Mouse (Mus musculus): Measurements from ENCODE around the gene Plekhb2.
A peak's percentile ranks its signal among the peaks of the same experiment; 100 is the strongest.

The Plekhb2 gene

DNA sequence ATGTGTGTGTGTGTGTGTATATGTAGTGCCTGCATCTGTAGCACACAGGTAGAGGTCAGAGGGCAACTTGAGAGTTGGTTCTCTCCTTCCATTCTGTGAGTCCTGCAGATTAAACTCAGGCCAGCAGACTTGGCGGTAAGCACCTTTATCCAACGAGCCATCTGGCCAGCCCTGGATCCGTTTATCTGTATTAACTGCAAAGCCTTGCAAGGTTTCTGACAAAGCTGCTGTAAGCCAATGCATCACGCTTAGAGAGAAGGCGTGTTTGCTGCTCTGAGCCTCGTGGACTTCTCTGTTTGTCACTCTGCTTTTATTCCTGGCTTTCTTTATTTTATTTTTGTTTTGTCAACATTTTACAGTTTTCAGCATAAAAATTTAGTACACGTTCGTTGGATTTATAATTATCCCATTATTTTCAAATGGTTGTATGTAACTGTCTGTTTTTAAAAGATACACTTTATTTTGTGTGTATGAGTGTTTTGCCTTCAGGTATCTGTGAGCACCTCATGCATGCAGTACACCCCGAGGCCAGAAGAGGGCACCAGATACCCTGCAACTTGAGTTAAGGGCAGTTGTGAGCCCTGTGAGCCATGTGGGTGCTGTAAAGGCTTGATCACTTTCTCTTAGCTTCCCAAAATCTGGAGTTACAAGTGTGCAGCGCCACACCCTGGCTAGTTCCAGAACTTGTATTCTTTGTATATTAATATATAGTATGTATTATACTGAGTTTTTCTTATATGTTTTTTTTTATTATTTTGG, 17.2 kb downstream of the Plekhb2 start:
- peak; percentile 86 for DNase-seq (ENCODE audit: low spot score)

DNA sequence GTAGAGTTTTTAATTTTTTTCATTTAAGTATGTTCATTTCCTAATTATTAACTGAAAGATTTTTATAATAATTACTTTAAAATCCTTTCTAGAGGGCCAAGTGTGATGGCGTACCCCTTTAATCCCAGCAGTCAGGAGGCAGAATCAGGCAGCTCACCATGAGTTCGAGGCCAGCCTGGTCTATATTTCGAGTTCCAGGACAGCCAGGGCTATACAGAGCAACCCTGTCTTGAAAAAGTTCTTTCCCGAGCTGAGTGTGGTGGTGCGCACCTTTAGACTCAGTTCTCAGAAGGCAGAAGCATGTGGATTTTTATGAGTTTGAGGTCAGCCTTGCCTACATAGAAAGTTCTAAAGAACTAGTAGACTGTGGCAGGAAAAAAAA, 17.8 kb downstream of the Plekhb2 start:
- DNase-seq (ENCODE audit: low spot score), result no peak

DNA sequence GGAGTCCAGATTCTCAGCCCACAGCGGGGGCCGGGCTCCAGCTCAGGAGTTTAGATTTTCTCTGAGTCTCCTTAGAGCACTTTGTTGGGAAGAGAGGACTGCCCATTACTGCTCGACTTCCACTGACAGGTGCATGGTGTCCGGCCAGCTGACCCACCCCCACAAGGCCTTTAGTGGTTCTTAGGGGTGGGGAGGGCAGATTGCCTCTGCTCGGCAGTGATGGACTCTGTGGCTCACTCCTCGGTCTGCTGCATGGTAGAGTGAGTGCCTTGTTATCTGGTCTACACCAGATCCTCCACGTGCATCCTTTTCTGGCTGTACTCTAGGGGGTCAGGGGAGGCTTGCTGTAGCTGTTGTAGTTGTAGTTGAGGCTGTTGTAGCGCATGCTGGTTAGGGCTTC, 18.6 kb downstream of the Plekhb2 start:
- DNase-seq (ENCODE audit: low spot score), result no peak

DNA sequence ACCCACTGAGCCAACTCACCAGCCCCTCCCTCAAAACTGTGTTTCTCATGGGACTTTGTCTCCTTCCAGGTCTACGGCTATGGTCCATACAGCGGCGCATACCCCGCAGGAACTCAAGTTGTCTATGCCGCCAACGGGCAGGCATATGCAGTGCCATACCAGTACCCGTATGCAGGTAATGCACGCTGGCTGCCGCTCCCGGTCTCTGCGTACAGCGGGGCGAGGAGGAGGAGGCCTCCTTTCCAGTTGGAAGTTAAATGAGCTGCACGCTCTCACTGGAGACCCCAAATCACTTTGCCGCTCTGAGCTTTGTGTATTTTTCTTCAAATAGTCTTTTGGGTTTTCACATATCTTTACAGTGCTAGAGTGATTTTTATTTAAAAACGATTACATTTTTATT, 19.5 kb downstream of the Plekhb2 start:
- DNase-seq (ENCODE audit: low spot score), result no peak

DNA sequence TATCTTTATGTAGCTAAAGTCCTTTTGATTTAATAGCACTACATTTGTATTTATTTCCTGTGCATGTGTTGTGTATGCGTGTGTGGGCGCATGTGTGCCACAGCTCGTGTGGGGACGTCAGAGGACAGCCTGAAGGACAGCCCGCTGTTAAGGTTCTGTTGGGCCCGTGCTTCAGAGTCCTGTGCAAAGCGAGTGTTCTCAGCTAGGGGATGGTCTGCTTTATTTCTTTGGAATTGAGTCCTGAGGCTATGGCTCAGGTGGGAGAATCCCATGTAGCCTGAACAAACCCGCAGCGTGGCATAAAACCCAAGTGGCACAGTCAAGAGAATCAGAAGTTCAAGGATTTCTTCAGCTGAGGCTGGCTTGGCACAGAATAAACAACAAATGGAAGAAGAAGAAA, 21.4 kb downstream of the Plekhb2 start:
- DNase-seq (ENCODE audit: low spot score), result no peak

DNA sequence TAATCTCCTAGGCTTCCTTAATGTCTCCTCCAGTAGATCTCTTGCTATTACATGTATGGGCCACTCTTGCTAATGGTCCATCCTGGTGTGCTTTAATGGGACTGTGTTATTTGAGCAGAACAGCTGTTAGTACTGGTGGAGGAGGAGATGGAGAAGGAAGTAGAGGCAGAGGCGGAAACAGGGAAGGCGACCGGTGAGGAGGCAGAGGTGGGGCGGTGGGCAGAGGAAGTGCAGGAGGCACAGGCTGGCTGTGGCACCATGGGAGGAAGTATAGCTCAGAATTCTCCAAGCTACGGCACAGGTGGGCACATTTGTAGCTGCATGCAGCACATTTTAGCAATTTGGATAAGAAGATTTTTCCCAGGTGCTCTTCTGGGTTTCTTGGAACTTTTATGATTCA, 23.8 kb downstream of the Plekhb2 start:
- DNase-seq (ENCODE audit: low spot score), result no peak

DNA sequence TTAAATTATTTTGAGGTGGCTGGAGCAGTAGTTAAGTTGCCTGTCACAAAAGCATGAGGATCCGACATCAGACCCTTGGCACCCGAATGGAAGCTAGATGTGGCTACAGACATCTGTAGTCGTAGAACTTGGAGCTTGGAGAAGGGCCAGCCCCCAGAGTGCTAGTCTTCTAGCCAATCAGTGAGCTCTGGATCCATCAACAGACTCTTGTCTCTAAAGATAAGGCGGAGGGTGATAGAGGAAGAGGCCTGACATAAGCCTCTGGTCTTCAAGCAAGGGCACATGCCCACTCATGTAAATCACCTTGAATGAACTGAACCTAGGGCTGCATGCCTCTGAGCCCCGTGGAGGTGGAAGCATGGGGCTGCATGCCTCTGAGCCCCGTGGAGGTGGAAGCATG, 29.8 kb downstream of the Plekhb2 start:
- DNase-seq (ENCODE audit: low spot score), result no peak

DNA sequence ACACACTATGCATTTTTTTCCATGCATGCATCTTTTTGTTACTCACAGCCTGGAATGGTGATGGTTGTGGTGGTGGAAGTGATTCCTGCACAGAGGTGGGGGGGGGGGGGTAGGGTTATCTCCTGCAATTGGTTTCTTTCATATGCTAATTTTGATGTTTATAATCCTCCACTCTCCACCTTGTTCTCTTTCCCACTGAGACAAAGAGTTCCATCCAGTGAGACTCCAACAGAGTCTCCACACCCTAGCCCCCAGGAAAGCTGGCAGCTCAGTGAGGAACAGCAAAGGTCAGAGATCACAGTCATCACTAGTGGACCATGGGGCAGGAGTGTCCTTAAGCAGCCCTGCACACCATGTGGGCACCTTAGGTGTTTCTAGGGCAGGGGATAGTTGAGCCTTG, 34.0 kb downstream of the Plekhb2 start:
- no peak for DNase-seq (ENCODE audit: low spot score)

DNA sequence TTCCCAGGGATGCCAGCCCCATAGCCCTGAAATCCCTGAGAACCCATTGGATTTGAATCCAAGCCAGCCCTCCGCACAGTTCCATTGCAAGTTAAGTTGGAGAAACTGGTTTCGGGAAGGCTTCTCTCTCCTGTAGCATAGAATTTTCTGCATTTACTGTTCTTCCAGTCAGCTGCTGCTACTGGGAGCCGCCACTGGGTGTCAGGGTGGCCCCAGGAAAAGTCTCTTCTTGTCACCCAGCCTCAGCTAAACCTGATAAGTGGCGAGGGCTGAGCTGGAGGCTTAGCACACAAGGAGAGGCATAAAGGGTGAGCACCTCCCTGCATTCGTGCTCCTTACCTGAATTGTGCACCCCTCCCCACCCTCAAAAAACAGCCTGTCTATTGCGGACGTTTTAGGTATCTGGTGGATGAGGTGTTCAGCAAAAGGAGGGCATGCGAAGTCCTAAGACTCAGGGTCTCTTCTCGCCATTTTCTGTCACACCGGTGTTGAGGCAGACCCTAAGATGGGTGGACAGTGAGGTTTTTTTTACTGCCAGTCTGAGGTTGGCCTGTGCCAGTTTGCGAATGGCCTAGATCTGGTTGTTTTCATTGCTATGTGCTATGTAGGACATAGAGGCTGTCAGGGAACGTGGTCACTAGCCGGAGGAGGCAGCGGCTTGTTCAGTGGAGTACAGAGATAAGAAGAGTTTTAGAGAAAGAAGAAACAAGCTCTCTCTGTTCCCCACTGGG, 41.9 kb downstream of the Plekhb2 start:
- peak; percentile 73 for DNase-seq (ENCODE audit: low spot score)

DNA sequence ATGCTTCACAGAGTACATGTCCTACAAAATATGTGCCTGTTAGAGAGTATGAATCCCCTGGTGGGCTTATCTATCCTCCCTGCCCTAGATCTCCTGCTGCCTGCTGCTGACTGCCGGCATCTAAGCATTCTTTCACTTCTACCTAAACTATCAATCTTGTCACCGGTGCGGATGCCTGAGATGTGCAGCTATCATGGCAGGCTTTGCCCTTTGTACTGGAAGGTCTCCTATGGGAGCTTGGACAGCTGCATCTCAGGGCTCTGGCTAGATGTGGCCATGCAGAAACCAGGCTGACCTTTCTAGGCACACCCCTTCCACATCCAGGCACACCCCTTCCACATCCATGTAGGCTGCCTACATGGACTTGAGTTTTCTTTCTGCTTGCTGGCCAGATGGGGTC, 42.7 kb downstream of the Plekhb2 start:
- DNase-seq (ENCODE audit: low spot score), result no peak

DNA sequence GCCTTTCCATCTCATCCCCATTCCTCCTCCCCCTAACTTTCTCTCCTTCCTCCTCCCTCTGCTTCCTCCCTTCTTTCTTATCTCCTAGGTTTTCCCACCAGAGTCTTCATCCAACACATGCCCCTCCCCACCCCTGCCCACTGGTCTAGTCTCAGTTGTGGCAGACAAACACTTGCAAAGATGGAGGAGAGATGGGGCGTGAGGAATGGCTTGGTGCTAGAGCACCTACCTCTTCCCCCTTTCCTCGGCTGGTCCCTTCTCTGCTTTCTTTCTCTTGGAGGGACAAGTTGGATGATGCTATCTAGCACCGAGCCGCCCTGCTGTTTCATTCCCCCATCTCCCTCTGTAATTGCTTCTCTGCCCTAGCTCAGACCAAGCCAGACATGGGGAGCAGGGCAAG, 43.6 kb downstream of the Plekhb2 start:
- DNase-seq (ENCODE audit: low spot score), result no peak

DNA sequence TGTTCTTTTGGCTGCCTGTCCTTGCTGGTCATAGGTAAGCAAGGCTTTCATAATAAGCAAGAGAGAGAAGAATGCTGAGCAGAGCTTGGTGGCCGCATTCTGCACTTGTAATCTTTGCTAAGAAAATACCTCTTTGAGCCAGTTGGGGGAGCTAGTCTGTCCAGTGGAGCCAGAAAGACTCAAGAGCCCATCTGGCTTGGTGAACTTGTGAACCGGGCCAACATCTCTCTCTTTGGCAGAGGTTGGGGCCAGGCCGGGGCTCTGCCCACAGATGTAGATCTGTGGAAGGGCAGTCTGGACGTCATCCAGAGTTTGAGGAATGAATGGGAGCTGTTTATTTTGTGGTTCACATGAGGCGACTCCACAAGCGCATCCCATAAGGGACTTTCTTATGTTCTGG, 44.1 kb downstream of the Plekhb2 start:
- peak; percentile 35 for DNase-seq (ENCODE audit: low spot score)

DNA sequence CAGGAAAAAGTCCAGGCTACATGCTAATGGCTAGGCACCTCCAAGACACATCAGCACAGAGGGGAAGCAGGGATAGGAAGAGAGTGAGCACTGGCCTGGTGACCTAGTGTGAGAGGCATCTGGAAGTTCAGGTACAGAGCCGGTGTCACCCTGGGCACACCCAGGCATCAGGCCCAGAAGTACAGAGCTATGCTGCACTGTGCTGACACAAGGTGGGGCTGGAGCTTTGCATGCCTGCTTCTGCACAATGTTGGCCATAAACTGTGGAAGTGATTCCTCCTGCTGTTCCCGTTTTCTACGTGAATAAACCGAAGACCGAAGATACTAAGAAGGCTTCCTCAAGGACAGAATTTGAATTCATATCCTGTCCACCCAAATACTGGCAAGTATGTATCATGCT, 46.3 kb downstream of the Plekhb2 start:
- no peak for DNase-seq (ENCODE audit: low spot score)

DNA sequence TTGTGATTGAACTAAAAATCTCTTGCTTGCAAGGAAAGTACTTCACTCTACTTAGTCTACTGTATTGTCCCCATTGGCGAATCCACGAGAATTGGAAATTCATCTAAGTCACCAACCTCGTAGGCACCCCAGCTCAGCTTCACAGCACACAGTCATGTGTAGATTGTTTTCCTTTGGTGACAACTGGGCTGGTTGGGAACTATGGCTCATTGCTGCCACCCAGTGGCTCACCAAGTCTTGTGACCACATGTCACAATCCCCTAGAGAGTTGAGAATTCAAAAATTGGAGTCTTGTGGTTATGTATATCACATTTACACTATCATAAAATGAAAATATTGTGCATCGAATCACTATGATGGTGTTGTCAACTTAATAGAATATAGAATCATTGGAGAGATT, 47.1 kb downstream of the Plekhb2 start:
- DNase-seq (ENCODE audit: low spot score), result peak; percentile 80

DNA sequence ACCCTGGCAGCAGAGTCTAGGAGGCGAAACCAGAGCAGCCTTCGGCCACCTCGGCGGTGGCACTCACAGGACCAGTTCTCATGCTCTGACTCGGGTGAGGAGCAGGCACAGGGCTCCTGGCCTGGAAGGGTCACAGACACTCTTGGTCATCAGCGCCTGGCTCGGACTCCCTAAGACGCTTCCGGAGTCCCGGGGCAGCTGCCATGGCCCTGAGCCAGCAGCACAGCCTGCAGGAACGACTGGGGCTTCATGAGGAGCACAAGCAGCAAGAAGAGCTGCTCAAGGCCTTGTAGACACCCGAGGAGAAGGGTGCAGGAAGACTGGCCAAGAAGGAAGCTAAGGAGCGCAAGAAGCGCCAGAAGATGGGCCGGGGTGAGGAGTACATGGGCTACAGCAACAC, 78.9 kb downstream of the Plekhb2 start:
- no peak for DNase-seq (ENCODE audit: low spot score)

All from retina, embryonic 14.5 days (tissue).